Mouse (Mus musculus) c-Kit-positive CD71-positive TER-119-negative erythroid progenitor cells, embryonic 14.5 days (primary cell): ENCODE measurements around the gene Armc9.

ENCODE experiments used
- DNase-seq: peaks from one replicate; pipeline ENCODE4 v3.0.0-alpha.2; 2013; ENCODE audit warnings: low read depth

Gene Armc9

GRCm38 (mm10) chr1:86174602-86175001 lies 20.0 kb downstream of the Armc9 start:
- no peak for DNase-seq

- no peak for DNase-seq
Measured at GRCm38 (mm10) chr1:86176066-86176465, 21.5 kb downstream of the Armc9 start.

GRCm38 (mm10) chr1:86178462-86179253 lies 24.1 kb downstream of the Armc9 start:
- peak; percentile 78 for DNase-seq

- peak; percentile 45 for DNase-seq
Measured at GRCm38 (mm10) chr1:86182004-86182709, 27.6 kb downstream of the Armc9 start.

- DNase-seq: no peak
Measured at GRCm38 (mm10) chr1:86183577-86184263, 29.1 kb downstream of the Armc9 start.

GRCm38 (mm10) chr1:86186762-86187161 lies 32.2 kb downstream of the Armc9 start:
- DNase-seq: no peak

GRCm38 (mm10) chr1:86187856-86188255 lies 33.3 kb downstream of the Armc9 start:
- no peak for DNase-seq

GRCm38 (mm10) chr1:86188271-86188670 lies 33.7 kb downstream of the Armc9 start:
- DNase-seq: no peak

GRCm38 (mm10) chr1:86189034-86189702 lies 34.6 kb downstream of the Armc9 start:
- DNase-seq: no peak

- no peak for DNase-seq
Measured at GRCm38 (mm10) chr1:86190843-86191242, 36.3 kb downstream of the Armc9 start.

- no peak for DNase-seq
Measured at GRCm38 (mm10) chr1:86194044-86194443, 39.5 kb downstream of the Armc9 start.

- DNase-seq: no peak
Measured at GRCm38 (mm10) chr1:86198276-86198675, 43.7 kb downstream of the Armc9 start.

GRCm38 (mm10) chr1:86199026-86199425 lies 44.4 kb downstream of the Armc9 start:
- DNase-seq: no peak

GRCm38 (mm10) chr1:86201312-86201711 lies 46.7 kb downstream of the Armc9 start:
- DNase-seq: no peak

GRCm38 (mm10) chr1:86202617-86203219 lies 48.1 kb downstream of the Armc9 start:
- DNase-seq: no peak

GRCm38 (mm10) chr1:86210676-86211075 lies 56.1 kb downstream of the Armc9 start:
- DNase-seq: no peak

- peak; percentile 62 for DNase-seq
Measured at GRCm38 (mm10) chr1:86211498-86211897, 56.9 kb downstream of the Armc9 start.

- DNase-seq: no peak
Measured at GRCm38 (mm10) chr1:86212731-86213130, 58.2 kb downstream of the Armc9 start.

GRCm38 (mm10) chr1:86214158-86214557 lies 59.6 kb downstream of the Armc9 start:
- peak; percentile 81 for DNase-seq

GRCm38 (mm10) chr1:86215297-86215696 lies 60.7 kb downstream of the Armc9 start:
- DNase-seq: no peak

GRCm38 (mm10) chr1:86216412-86216811 lies 61.8 kb downstream of the Armc9 start:
- no peak for DNase-seq

GRCm38 (mm10) chr1:86217976-86218375 lies 63.4 kb downstream of the Armc9 start:
- DNase-seq: no peak
